Mouse (Mus musculus) stomach, embryonic 16.5 days (tissue): ENCODE measurements around the gene Tceanc2. TPM values are rescaled to one million over a fixed set of nuclear protein-coding genes. Genes with fewer than 3 reads are reported as not detected.
A peak's percentile ranks its signal among the peaks of the same experiment; 100 is the strongest.

Experiments used
- ATAC-seq: fragments of 200-750 bp; cut with Nextera tagmentation; 2 replicates; pipeline ENCODE4 v1.8.0; 2017; ENCODE audit warnings: moderate number of reproducible peaks, moderate TSS enrichment; ENCODE audit not compliant: insufficient read depth, low FRiP score
- H3K27ac ChIP-seq: fragments of 300-500 bp; sonication (generic); 2 replicates; pipeline ENCODE4 v1.5.1; 2014; ENCODE audit warnings: low read length
- H3K27me3 ChIP-seq: fragments of 300-500 bp; sonication (generic); 2 replicates; pipeline ENCODE4 v1.6.1; 2014; ENCODE audit warnings: low read length, control low read depth, mixed read lengths; ENCODE audit not compliant: control insufficient read depth, insufficient read depth
- H3K36me3 ChIP-seq: fragments of 300-500 bp; sonication (generic); 2 replicates; pipeline ENCODE4 v1.6.1; 2014; ENCODE audit warnings: low read length; ENCODE audit not compliant: control insufficient read depth, insufficient read depth
- H3K4me1 ChIP-seq: fragments of 300-500 bp; sonication (generic); 2 replicates; pipeline ENCODE4 v1.6.1; 2014; ENCODE audit warnings: low read length, control low read depth, mixed read lengths; ENCODE audit not compliant: control insufficient read depth, insufficient read depth
- H3K4me2 ChIP-seq: fragments of 300-500 bp; sonication (generic); 2 replicates; pipeline ENCODE4 v1.6.1; 2014; ENCODE audit warnings: low read depth, low read length, mixed read lengths
- H3K4me3 ChIP-seq: fragments of 300-500 bp; sonication (generic); replicated peaks from 2 replicates; pipeline ENCODE4 v1.5.1; 2014; ENCODE audit warnings: mild to moderate bottlenecking, low read length
- H3K9ac ChIP-seq: fragments of 300-500 bp; sonication (generic); 2 replicates; pipeline ENCODE4 v1.6.1; 2014; ENCODE audit warnings: low read length
- H3K9me3 ChIP-seq: fragments of 300-500 bp; sonication (generic); replicated peaks from 2 replicates; pipeline ENCODE4 v1.6.1; 2016; ENCODE audit warnings: low read length, control low read depth; ENCODE audit not compliant: control insufficient read depth
- WGBS: fragments of 180-500 bp; shearing (Covaris S2); extraction: QIAGEN DNeasy Blood & Tissue Kit; methylation state at CpG from one replicate; pipeline ENCODE4 v1.1.7; 2014; 5-methylcytosine and 5-hydroxymethylcytosine counted together
- polyA plus RNA-seq: library from polyadenylated mRNA; unstranded; fragments of >200 nt; fragmentation: Nextera tagmentation; extraction: Ambion mirVana; gene quantifications from 2 replicates; pipeline ENCODE4 v1.2.1, GENCODE M21; 2015

Tceanc2 gene
- polyA plus RNA-seq, 1 experiment from 2014 or later, result 25.2 TPM

DNA sequence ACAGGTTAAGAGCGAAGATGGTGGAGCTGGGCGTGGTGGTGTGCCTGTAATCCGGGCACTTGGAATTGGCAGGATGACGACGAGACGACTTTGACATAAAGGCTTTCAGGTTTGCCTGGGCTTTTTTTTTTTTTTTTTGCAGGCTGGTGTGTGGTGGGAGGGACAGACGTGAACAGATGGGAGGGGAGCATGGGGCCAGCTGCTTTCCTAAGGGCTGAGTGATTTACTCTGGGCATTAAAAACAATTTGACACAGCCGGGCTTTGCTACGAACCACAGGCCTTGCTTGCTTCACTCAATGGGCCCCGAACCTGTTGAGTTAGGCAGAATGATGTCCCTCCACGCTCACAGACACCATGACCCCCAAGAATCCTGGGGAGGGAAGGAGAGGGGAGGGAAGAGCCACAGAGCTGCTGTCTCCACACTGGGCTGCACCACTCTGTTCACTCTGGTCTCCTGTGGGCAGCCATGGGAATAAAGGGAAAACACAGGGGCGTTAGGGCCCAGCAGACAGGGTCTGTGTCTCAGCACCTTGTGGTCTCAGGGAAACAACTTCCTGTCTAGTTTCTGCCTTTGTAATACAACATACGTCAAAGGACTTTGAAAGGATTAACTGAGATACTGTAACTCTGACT lies 51.9 kb downstream of the Tceanc2 start:
- ATAC-seq, result no peak
- no peak overlapping the region for H3K4me3 ChIP-seq
- WGBS, result 53% methylated on average over 13 of the region's 13 CpGs
- H3K9me3 ChIP-seq, result no peaks in the 10 kb centered on the region
- no peaks in the 10 kb centered on the region for H3K27me3 ChIP-seq
- H3K9ac ChIP-seq, result no peak overlapping the region
- H3K4me2 ChIP-seq, result no peak overlapping the region
- peaks cover 24% of the 10 kb centered on the region for H3K4me1 ChIP-seq
- H3K27ac ChIP-seq, result 0 out of 2 replicates have a peak overlapping the region, but pooled peaks have one; percentile 31
- no peaks in the 10 kb centered on the region for H3K36me3 ChIP-seq

DNA sequence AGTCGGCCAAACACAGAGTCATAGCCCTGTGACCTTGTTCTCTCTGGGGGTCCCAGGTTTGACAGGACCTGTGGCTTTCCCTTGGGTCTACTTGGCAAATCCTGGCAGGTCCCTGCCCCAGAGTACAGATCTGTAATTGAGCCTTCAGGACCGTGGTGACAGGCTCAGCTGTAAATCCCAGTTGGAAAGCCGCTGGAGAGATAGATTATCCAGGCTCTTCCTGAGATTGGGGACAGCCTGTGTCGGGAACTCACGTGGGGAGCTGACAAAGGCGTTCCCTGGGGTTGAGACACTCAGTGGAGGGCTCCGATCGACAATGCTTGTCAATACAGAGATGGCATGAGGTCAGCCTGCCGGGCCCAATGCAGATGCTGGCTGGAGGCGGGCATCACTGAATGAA lies 52.5 kb downstream of the Tceanc2 start:
- Histone ChIP-seq H3K9ac (no peak overlapping the region), H3K36me3 (no peaks in the 10 kb centered on the region), H3K4me2 (no peak overlapping the region), H3K4me1 (peaks cover 29% of the 10 kb centered on the region), H3K27me3 (no peaks in the 10 kb centered on the region), H3K4me3 (no peak overlapping the region), H3K9me3 (no peaks in the 10 kb centered on the region), H3K27ac (no peak overlapping the region)
- WGBS, result 71% methylated on average over 10 of the region's 10 CpGs
- ATAC-seq, result no peak

DNA sequence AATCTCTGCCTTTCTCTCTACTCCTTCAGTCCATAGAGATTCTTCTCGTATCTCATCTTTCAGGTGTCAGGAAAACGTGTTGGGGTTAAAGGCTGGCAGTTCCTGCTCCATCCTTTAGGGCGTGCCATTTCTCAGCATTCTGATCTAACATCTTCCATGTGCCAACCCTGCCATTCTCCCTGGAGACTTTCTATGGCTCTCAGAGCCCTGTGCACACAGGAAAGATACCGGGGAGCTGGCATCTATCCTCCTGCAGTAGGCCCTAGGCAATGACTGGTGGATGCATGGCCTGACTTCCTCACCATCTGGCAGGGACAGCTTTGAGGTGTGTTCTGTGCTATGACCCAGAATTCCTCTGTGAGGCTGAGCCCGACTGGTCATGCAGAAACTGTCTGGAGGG lies 53.8 kb downstream of the Tceanc2 start:
- ATAC-seq, result no peak
- H3K9me3 ChIP-seq, result no peaks in the 10 kb centered on the region
- WGBS, result 65% methylated on average over 5 of the region's 5 CpGs

DNA sequence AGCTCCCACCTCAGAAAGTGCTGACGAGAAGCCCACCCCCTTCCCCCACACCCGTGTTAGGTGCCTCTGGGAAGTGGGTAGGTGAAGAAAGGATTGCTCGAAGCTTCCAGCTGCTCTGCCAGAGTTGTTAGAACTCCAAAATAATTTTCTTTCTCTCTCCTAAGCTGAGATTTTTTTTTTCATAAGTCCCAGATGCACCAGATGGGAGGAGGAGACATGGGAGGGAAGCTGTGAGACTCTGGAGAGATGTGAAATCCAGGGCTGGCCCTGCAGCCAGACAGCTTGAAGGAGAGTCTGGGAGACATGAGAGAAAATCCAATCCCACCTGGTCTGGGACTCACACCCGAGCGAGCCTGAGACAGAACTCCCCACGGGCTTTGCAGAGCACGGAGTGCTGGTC lies 54.5 kb downstream of the Tceanc2 start:
- Histone ChIP-seq H3K36me3 (no peaks in the 10 kb centered on the region), H3K9ac (no peak overlapping the region), H3K27ac (peak overlapping the region; percentile 20; the same call in 1 of the 2 replicates), H3K27me3 (no peaks in the 10 kb centered on the region), H3K9me3 (no peaks in the 10 kb centered on the region), H3K4me3 (no peak overlapping the region), H3K4me2 (no peak overlapping the region), H3K4me1 (peaks cover 32% of the 10 kb centered on the region)
- no peak for ATAC-seq
- WGBS, result 47% methylated on average over 7 of the region's 7 CpGs

More for the DNA sequence above, 53.8 kb downstream of the Tceanc2 start:
- H3K27me3 ChIP-seq, result no peaks in the 10 kb centered on the region
- H3K4me2 ChIP-seq, result no peak overlapping the region
- H3K4me3 ChIP-seq, result no peak overlapping the region
- H3K9ac ChIP-seq, result no peak overlapping the region
- no peaks in the 10 kb centered on the region for H3K36me3 ChIP-seq
- H3K27ac ChIP-seq, result no peak overlapping the region
- peaks cover 30% of the 10 kb centered on the region for H3K4me1 ChIP-seq

DNA sequence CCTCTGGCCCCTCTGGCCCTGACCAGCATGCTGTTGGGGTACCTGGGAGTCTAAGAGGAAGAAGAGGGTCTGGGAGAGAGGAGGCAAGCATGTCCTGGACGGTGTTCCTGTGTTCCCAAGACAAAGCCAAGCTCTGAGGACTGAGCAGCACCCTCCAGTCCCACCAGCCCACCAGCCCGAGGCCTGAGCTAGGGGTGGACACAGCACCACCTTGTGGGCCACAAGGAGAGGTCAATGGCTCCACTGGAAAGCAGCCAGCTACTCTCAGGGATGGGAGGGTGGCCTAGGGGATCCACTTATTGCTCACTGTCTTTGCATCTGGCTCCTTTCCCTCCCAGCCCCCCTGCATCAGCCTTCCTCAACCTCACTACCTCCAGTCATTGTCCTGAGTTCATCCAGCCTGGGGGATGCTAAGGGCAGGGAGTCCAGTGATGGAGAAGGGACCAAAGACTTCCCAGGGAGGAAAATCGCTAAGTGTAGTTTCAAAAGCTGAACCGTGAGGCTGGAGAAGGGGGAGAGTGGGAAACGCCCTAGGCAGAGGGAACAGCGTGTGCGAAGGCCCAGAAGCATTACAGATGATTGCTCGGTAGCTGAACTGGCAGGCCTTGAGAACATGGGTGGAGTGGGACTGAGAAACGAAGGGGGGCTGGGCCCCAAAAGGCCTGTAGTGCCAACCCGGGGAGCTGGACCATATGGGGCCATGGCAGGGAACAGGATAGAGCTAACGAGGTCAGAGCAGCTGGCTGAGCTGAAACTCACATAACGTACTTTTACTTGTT lies 57.6 kb downstream of the Tceanc2 start:
- Histone ChIP-seq H3K36me3 (no peaks in the 10 kb centered on the region), H3K4me2 (no peak overlapping the region), H3K27ac (peak overlapping the region; percentile 26; the same call in 1 of the 2 replicates), H3K9ac (peak overlapping the region; percentile 3; the same call in 1 of the 2 replicates), H3K4me1 (peaks cover 25% of the 10 kb centered on the region; the same call in 1 of the 2 replicates), H3K9me3 (no peaks in the 10 kb centered on the region), H3K27me3 (no peaks in the 10 kb centered on the region), H3K4me3 (no peak overlapping the region)
- 56% methylated on average over 12 of the region's 12 CpGs for WGBS
- ATAC-seq, result 0 out of 2 replicates have a peak, but pooled peaks have one; percentile 6

DNA sequence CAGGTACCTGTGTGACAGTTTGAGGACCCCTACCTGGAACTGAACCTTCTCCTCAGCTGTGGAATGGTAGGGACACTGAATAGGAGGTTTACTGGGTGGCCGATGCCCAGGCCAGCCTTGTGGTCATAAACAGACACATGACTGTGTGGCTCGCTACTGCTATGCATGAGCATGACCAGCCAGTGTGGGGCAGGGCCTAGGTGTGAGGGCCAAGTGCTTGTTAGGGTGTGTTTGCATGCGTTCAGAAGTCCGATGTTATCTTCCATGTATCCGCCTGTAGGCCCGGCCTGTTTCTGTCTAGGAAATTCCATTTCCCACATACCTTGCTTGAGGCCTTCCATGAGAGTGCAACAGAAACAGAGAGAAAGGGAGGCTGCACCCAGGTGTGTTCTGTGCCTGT lies 58.2 kb downstream of the Tceanc2 start:
- Histone ChIP-seq H3K9me3 (no peaks in the 10 kb centered on the region), H3K27me3 (no peaks in the 10 kb centered on the region), H3K4me2 (no peak overlapping the region), H3K27ac (peak overlapping the region; percentile 26; the same call in 1 of the 2 replicates), H3K9ac (no peak overlapping the region), H3K36me3 (no peaks in the 10 kb centered on the region), H3K4me3 (no peak overlapping the region), H3K4me1 (peaks cover 25% of the 10 kb centered on the region; the same call in 1 of the 2 replicates)
- ATAC-seq, result peak; percentile 22; the same call in 1 of the 2 replicates
- 72% methylated on average over 6 of the region's 6 CpGs for whole genome bisulfite sequencing

DNA sequence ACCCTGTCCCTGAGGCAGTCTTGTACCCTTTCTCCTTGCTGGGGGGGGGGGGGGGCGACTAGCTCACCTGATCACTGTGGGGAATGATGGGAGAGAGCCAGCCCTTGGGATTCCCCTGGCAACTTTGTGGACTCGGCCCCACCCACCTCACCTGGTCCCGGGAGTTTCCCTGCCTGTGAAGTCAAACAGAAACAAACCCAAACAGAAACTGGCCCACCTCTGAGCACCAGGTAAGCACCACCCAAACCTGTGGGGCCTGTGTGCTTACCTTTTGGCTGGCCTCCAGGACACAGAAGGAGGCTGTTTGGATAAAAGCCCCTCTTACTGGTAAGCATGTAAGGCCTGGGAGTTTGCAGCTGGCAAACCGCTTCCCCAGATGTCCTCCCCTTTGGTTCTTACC lies 59.9 kb downstream of the Tceanc2 start:
- no peaks in the 10 kb centered on the region for H3K36me3 ChIP-seq
- H3K4me1 ChIP-seq, result peaks cover 25% of the 10 kb centered on the region; the same call in 1 of the 2 replicates
- H3K9me3 ChIP-seq, result no peaks in the 10 kb centered on the region
- peak; percentile 63; the same call in 1 of the 2 replicates for ATAC-seq
- no peaks in the 10 kb centered on the region for H3K27me3 ChIP-seq
- peak overlapping the region; percentile 33; the same call in 1 of the 2 replicates for H3K27ac ChIP-seq
- H3K9ac ChIP-seq, result no peak overlapping the region
- H3K4me3 ChIP-seq, result no peak overlapping the region
- WGBS, result 42% methylated on average over 4 of the region's 4 CpGs
- no peak overlapping the region for H3K4me2 ChIP-seq

DNA sequence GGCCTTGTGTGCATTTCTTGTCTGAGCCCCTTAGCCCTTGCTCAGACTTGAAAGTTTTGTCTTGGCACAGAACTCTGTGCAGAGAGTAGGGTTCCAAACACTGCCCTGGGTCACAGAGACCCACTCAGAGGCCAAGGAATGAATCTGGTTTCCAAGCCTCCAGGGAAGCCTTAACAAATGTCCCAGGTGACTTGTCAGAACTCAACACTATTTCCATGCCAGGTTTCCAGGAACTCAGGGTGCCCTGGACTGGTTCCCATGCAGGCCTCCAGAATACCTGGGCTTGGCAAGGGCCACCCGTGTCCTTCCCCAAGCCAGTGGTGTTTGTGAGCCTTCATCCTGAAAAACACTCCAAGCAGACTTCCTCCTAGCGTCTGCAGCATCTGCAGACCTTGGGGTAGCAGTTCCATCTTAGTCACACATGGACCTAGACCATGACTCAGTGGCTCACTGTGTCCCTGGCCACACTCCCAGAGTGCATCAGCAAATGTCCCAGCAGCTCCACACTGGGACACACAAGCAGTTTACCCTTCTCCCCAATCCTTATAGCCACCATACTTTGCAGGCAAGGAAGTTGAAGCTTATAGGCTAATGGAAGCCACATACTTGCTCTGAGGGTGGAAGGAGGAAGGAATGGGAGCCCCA lies 61.1 kb downstream of the Tceanc2 start:
- Histone ChIP-seq H3K27ac (no peak overlapping the region), H3K27me3 (no peaks in the 10 kb centered on the region), H3K4me1 (peaks cover 20% of the 10 kb centered on the region; the same call in 1 of the 2 replicates), H3K9me3 (no peaks in the 10 kb centered on the region), H3K9ac (no peak overlapping the region), H3K4me3 (no peak overlapping the region), H3K36me3 (no peaks in the 10 kb centered on the region), H3K4me2 (no peak overlapping the region)
- 87% methylated on average over 2 of the region's 2 CpGs for WGBS
- no peak for ATAC-seq

DNA sequence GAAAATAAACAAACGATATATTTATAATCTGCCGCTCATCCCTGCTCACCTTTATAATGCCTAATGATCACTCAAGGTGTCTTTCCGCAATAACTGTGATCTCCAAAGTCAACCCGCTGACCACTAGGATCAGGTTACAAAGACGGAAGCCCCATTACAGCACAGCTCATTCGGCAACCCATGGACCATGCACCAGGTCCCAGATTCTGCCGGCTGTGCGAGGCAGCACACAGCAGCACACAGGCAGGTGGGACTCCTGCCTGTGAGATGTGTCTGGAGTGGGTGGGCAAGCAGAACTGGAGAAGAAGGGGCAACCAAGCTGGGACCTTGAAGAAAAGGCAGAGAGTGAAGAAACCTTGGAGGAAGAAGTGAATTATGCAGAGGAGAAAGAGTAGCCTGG lies 64.6 kb downstream of the Tceanc2 start:
- no peaks in the 10 kb centered on the region for H3K9me3 ChIP-seq
- 34% methylated on average over 8 of the region's 8 CpGs for WGBS
- H3K4me3 ChIP-seq, result no peak overlapping the region
- H3K9ac ChIP-seq, result no peak overlapping the region
- no peak for ATAC-seq
- no peaks in the 10 kb centered on the region for H3K27me3 ChIP-seq
- no peaks in the 10 kb centered on the region for H3K36me3 ChIP-seq
- no peak overlapping the region for H3K27ac ChIP-seq
- peaks cover 8% of the 10 kb centered on the region; the same call in 1 of the 2 replicates for H3K4me1 ChIP-seq
- H3K4me2 ChIP-seq, result no peak overlapping the region
